Mouse (Mus musculus) hindbrain, embryonic 10.5 days (tissue): ENCODE data around the gene Clec3a. TPM values are rescaled to one million over a fixed set of nuclear protein-coding genes. Genes with fewer than 3 reads are reported as not detected.
A peak's percentile ranks its signal among the peaks of the same experiment; 100 is the strongest.

Source experiments
- DNase-seq: peaks from one replicate; pipeline ENCODE4 v3.0.0-alpha.2; 2017; ENCODE audit warnings: low spot score
- H3K27ac ChIP-seq: fragments of 300-500 bp; sonication (generic); 2 replicates; pipeline ENCODE4 v1.5.1; 2016; ENCODE audit warnings: mild to moderate bottlenecking, moderate library complexity
- H3K27me3 ChIP-seq: fragments of 300-500 bp; sonication (generic); 2 replicates; pipeline ENCODE4 v1.6.1; 2016; ENCODE audit warnings: mild to moderate bottlenecking; ENCODE audit not compliant: poor library complexity, insufficient read depth, severe bottlenecking
- H3K36me3 ChIP-seq: fragments of 300-500 bp; sonication (generic); 2 replicates; pipeline ENCODE4 v1.6.1; 2016; ENCODE audit warnings: mild to moderate bottlenecking, moderate library complexity
- H3K4me1 ChIP-seq: fragments of 300-500 bp; sonication (generic); replicated peaks from 2 replicates; pipeline ENCODE4 v1.6.1; 2016; ENCODE audit warnings: mild to moderate bottlenecking
- H3K4me3 ChIP-seq: fragments of 300-500 bp; sonication (generic); 2 replicates; pipeline ENCODE4 v1.5.1; 2016; ENCODE audit warnings: mild to moderate bottlenecking, moderate library complexity
- H3K9me3 ChIP-seq: fragments of 300-500 bp; sonication (generic); 2 replicates; pipeline ENCODE4 v1.6.1; 2016; ENCODE audit warnings: mild to moderate bottlenecking, moderate library complexity
- WGBS: fragments of 180-500 bp; shearing (Covaris S2); methylation state at CpG from one replicate; pipeline ENCODE4 v1.1.7; 2016; 5-methylcytosine and 5-hydroxymethylcytosine counted together
- polyA plus RNA-seq: library from polyadenylated mRNA; unstranded; fragments of >200 nt; fragmentation: Nextera tagmentation; extraction: Ambion mirVana; gene quantifications from 2 replicates; pipeline ENCODE4 v1.2.1, GENCODE M21; 2016

The Clec3a gene
- polyA plus RNA-seq, 1 experiment from 2014 or later, result not detected

DNA sequence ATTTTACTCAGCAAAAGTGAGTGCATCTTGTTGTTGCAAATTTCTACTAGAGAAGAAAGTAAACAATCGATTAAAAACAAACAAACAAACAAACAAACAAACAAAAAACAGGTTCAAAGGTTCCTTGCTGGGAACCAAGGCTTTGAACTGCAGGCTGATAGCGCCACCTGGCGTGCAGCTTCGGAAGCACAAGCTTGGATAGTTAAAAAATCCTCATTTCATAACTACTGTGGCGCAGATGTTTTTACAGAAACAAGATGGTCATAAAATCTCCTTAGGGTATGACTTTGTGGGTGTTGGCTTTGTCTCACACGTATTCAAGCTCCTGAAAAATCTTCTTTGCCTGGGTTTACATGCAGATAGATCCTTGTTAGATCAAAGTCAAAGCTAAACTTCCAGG is 20.4 kb downstream of the Clec3a start:
- DNase-seq, result peak; percentile 53
- 12% methylated on average over 6 of the region's 6 CpGs for WGBS
- H3K36me3 ChIP-seq, result no peaks in the 10 kb centered on the region

DNA sequence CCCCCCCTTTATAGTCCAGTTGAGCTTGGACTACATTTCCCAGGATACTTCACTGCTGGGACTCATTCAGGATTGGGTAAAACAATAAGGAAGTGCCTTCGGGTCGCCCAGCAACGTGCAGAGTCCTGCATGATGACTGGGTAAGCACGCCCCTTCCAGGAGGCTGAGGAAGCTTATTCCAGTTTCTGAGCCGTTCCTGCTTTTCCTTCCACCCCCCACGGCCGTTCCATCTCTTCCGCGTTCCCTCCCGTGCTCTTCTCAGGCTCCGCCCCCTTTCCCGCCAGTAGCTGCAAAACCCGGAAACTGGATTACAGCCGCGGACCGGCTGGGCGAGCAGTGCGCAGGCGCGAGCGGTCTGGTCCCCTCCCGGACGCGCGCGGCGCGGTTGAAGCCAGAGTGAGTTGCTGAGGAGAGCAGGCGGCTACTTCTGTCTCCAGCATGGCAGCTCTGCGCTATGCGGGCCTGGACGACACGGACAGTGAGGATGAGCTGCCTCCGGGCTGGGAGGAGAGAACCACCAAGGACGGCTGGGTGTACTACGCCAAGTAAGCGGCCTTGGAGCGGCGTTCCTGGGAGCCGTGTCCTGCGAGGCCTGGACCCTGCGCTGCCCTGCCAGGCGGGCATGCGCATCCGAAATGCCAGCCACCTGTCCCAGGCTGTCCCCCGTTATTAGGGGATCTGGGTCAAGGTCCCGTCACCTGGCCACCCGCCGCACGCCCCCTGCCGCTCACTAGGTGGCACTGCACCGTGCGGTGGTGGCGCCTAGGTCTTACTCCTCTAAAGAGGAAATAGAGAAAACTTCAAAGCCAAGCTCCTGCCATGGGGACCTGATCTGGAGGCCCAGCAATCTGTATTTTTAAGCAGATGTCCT is 21.7 kb downstream of the Clec3a start, which contains the start of gene Wwox:
TSS of gene Wwox (plus strand) at position 322 of the 871 bp plus-strand sequence.
- WGBS, result under 1% methylated on average over 54 of the region's 54 CpGs
- DNase-seq, result peak; percentile 100
- no peaks in the 10 kb centered on the region for H3K27me3 ChIP-seq
- peak within 1 kb of the TSS; percentile 79 for H3K4me3 ChIP-seq
- 0 out of 2 replicates have a peak, but pooled peaks cover under 1% of the 10 kb centered on the region for H3K36me3 ChIP-seq
- peaks cover 13% of the 10 kb centered on the region for H3K4me1 ChIP-seq
- no peaks in the 10 kb centered on the region for H3K9me3 ChIP-seq
- H3K27ac ChIP-seq, result peak within 1 kb of the TSS; percentile 89

More for the DNA sequence above, 20.4 kb downstream of the Clec3a start:
- Histone ChIP-seq H3K27ac (no peak overlapping the region), H3K4me1 (peaks cover 13% of the 10 kb centered on the region), H3K4me3 (no peak overlapping the region), H3K9me3 (no peaks in the 10 kb centered on the region), H3K27me3 (no peaks in the 10 kb centered on the region)

DNA sequence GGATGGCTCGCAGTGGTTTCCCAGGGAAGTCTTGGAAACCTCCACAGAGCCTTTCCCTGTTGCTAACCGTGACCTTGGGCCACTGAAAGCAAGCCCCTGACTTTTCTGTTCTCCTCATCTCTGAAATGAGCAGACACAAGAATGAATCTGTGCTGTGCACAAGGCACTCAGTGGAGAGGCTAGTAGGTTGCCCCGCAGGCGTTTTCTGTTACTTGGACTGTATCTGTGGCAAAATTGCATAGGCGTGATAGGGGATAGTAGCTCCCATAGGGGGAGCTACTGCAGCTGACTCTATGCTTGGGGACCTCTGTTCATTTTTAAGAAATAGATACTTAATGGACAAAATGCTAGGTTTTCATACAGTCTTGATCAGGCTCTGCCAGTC is 22.3 kb downstream of the Clec3a start:
- H3K27me3 ChIP-seq, result no peaks in the 10 kb centered on the region
- 0 out of 2 replicates have a peak, but pooled peaks cover 7% of the 10 kb centered on the region for H3K36me3 ChIP-seq
- H3K27ac ChIP-seq, result peak overlapping the region; percentile 89
- H3K4me3 ChIP-seq, result peak overlapping the region; percentile 79
- DNase-seq, result no peak
- peaks cover 13% of the 10 kb centered on the region for H3K4me1 ChIP-seq
- no peaks in the 10 kb centered on the region for H3K9me3 ChIP-seq
- WGBS, result 23% methylated on average over 5 of the region's 5 CpGs

DNA sequence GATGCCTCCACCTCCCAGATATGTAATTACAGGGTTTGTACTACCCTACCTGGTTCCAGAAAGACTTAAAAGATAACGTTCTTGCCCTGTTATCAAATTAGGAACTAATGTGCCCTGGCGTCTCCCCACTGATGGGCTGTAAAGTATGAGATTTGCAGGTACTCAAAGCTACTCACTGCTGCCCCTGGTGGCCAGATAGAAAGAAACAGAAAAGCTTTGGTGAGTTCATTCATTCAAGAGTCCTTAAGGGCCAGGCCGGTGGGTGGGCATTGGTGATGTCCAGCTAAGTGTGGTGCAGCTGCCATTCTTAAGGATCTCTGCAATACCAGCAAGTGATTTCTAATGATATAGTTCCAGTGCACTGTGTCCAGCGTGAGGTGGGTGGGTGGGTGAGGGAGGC is 23.7 kb downstream of the Clec3a start:
- DNase-seq, result peak; percentile 26
- WGBS, result 89% methylated on average over 4 of the region's 4 CpGs
- Histone ChIP-seq H3K4me1 (peaks cover 13% of the 10 kb centered on the region), H3K27me3 (no peaks in the 10 kb centered on the region), H3K36me3 (0 out of 2 replicates have a peak, but pooled peaks cover 12% of the 10 kb centered on the region), H3K27ac (no peak overlapping the region), H3K9me3 (no peaks in the 10 kb centered on the region), H3K4me3 (no peak overlapping the region)

DNA sequence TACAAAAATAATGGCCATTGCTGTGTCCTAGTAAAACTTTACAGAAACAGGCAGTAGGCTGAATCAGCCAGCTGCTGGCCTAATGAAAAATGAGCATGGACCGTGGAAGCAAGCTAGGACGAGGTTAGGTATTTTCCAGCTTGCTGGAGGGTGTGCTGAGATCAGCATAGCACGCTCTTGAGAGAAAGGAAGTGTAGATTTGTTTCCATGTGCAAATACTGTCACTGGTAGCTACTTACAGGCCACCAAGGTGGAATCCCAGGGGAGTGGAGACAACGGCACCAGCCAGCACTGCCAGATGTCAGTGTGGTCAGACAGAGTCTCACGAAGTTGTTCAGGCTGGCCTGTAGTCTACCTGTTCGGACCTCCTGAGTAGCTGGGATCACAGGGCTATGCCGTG is 29.0 kb downstream of the Clec3a start:
- 86% methylated on average over 7 of the region's 7 CpGs for WGBS
- no peaks in the 10 kb centered on the region for H3K9me3 ChIP-seq
- no peaks in the 10 kb centered on the region for H3K27me3 ChIP-seq
- H3K4me3 ChIP-seq, result no peak overlapping the region
- DNase-seq, result no peak
- H3K4me1 ChIP-seq, result peaks cover 23% of the 10 kb centered on the region
- H3K36me3 ChIP-seq, result peaks cover 24% of the 10 kb centered on the region
- no peak overlapping the region for H3K27ac ChIP-seq

- WGBS, result 89% methylated on average over 8 of the region's 8 CpGs
- Histone ChIP-seq H3K36me3 (peaks cover 12% of the 10 kb centered on the region), H3K4me1 (peaks cover 41% of the 10 kb centered on the region), H3K27ac (no peak overlapping the region), H3K4me3 (no peak overlapping the region), H3K9me3 (no peaks in the 10 kb centered on the region), H3K27me3 (no peaks in the 10 kb centered on the region)
- no peak for DNase-seq
Measured at GRCm38 (mm10) chr8:114452278-114452677, 34.4 kb downstream of the Clec3a start.

DNA sequence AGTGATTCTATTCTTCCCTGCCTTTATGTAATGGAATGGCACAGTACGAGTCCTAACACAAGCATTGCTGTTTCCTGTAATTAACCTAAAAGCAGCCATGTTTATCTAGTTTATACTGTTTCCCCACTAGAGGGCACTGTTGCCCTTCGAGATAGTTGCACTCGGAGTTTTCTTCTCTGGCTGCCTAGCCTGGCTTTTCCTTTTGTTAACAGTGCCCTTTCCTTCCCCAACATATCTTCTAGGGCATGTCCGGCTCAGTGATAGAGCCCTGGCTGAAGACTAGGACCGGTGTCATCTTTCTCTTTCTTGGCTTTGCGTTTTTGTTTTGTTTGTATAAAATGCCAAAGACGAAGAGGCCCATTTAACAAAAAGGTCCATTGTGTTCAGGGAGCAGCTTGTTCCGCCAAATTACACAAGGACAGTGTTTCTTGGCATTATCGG is 34.9 kb downstream of the Clec3a start:
- Histone ChIP-seq H3K4me3 (no peak overlapping the region), H3K9me3 (no peaks in the 10 kb centered on the region), H3K27ac (0 out of 2 replicates have a peak overlapping the region, but pooled peaks have one; percentile 50), H3K36me3 (peaks cover 12% of the 10 kb centered on the region), H3K27me3 (no peaks in the 10 kb centered on the region), H3K4me1 (peaks cover 41% of the 10 kb centered on the region)
- peak; percentile 76 for DNase-seq
- 7% methylated on average over 9 of the region's 9 CpGs for WGBS

DNA sequence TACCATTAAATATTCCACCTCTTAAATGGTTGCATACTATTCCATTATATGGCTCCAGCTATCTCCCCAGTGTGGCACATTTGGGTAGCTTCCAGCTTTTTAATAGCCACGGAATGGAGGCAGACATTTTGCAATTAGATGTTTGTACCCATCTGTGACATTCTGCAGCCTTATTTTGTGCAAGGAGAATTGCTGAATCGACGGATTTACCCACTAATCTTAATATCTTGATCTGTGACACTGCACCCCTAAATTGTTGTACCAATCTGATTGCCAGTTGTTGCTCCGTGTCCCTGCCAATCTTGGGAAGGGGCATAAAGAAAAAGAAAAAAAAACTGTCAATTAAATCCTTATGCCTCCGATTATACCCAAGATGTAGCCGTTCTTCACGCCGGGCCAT is 37.4 kb downstream of the Clec3a start:
- no peaks in the 10 kb centered on the region for H3K9me3 ChIP-seq
- 93% methylated on average over 8 of the region's 8 CpGs for WGBS

DNA sequence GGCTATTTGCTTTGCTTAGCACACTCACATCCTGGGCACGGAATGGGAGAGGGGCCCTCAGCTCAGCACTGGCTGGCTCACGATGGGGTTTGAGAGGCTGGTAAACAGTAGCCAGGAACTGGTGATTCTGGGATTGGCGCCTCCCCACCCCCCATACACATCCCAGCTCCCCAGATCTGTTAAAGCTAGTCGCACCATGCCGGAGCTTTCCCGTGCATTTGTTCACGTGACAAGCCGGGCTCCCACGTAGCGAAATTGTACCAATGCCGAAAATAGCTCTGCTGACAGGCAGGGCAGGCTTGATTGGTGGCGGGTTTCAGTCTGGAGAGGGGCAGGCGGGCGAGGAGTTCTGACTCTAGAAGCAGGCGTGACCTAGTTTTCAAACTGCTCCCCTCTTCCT is 38.1 kb downstream of the Clec3a start:
- no peak for DNase-seq
- H3K4me1 ChIP-seq, result peaks cover 28% of the 10 kb centered on the region
- H3K4me3 ChIP-seq, result no peak overlapping the region
- no peaks in the 10 kb centered on the region for H3K36me3 ChIP-seq
- H3K27me3 ChIP-seq, result no peaks in the 10 kb centered on the region
- WGBS, result 83% methylated on average over 15 of the region's 15 CpGs
- no peak overlapping the region for H3K27ac ChIP-seq
- no peaks in the 10 kb centered on the region for H3K9me3 ChIP-seq

More for the DNA sequence above, 37.4 kb downstream of the Clec3a start:
- no peak overlapping the region for H3K27ac ChIP-seq
- peaks cover 30% of the 10 kb centered on the region for H3K4me1 ChIP-seq
- no peaks in the 10 kb centered on the region for H3K36me3 ChIP-seq
- DNase-seq, result no peak
- H3K4me3 ChIP-seq, result no peak overlapping the region
- no peaks in the 10 kb centered on the region for H3K27me3 ChIP-seq

GRCm38 (mm10) chr8:114458113-114458784 is 40.4 kb downstream of the Clec3a start:
- no peak overlapping the region for H3K4me3 ChIP-seq
- no peak overlapping the region for H3K27ac ChIP-seq
- H3K9me3 ChIP-seq, result no peaks in the 10 kb centered on the region
- H3K36me3 ChIP-seq, result no peaks in the 10 kb centered on the region
- H3K27me3 ChIP-seq, result no peaks in the 10 kb centered on the region
- WGBS, result 82% methylated on average over 25 of the region's 25 CpGs
- H3K4me1 ChIP-seq, result peaks cover 10% of the 10 kb centered on the region
- no peak for DNase-seq

GRCm38 (mm10) chr8:114460600-114460999 is 42.7 kb downstream of the Clec3a start:
- Histone ChIP-seq H3K4me1 (0 out of 2 replicates have a peak, but pooled peaks cover 5% of the 10 kb centered on the region), H3K27ac (no peak overlapping the region), H3K27me3 (no peaks in the 10 kb centered on the region), H3K4me3 (no peak overlapping the region), H3K36me3 (no peaks in the 10 kb centered on the region), H3K9me3 (no peaks in the 10 kb centered on the region)
- WGBS, result 60% methylated on average over 5 of the region's 5 CpGs
- DNase-seq, result no peak

GRCm38 (mm10) chr8:114462591-114462990 is 44.7 kb downstream of the Clec3a start:
- no peak for DNase-seq
- H3K36me3 ChIP-seq, result no peaks in the 10 kb centered on the region
- no peak overlapping the region for H3K27ac ChIP-seq
- no peaks in the 10 kb centered on the region for H3K27me3 ChIP-seq
- no peaks in the 10 kb centered on the region for H3K9me3 ChIP-seq
- H3K4me1 ChIP-seq, result 0 out of 2 replicates have a peak, but pooled peaks cover 5% of the 10 kb centered on the region
- no peak overlapping the region for H3K4me3 ChIP-seq
- WGBS, result 94% methylated on average over 11 of the region's 11 CpGs

- Histone ChIP-seq H3K4me1 (0 out of 2 replicates have a peak, but pooled peaks cover 5% of the 10 kb centered on the region), H3K36me3 (no peaks in the 10 kb centered on the region), H3K4me3 (no peak overlapping the region), H3K27me3 (no peaks in the 10 kb centered on the region), H3K9me3 (no peaks in the 10 kb centered on the region), H3K27ac (no peak overlapping the region)
- DNase-seq, result no peak
- 78% methylated on average over 10 of the region's 10 CpGs for WGBS
Measured at GRCm38 (mm10) chr8:114463305-114463704, 45.4 kb downstream of the Clec3a start.
